In genomic region chr16:8658349-8658748, GRCm38 (mm10) we compare ENCODE assay signal across 25 mouse cellular contexts. TPM values are rescaled to one million over a fixed set of nuclear protein-coding genes. Genes with fewer than 3 reads are reported as not detected.
"Had no signal": no experiment of that assay in that cellular context is flagged by ENCODE, and none has a peak within 500 bp of the region (broad histone marks: within the 10 kb centered on the region; RNA-seq: fewer than 3 reads in every experiment).

No protein-coding gene starts in this region.

- H3K4me1 ChIP-seq: kidney, embryonic 15.5 days; limb, embryonic 10.5 days; midbrain, embryonic 10.5 days had no signal

- H3K9ac ChIP-seq: kidney, embryonic 15.5 days; limb, embryonic 13.5 days; liver, embryonic 12.5 days; liver, embryonic 15.5 days; midbrain, embryonic 13.5 days had no signal

- DNase-seq: lung, adult 2 months; lung, postnatal 36 days; thymus, adult 2 months; thymus, postnatal 14 days; thymus, postnatal 4 days had no signal

- H3K27me3 ChIP-seq: kidney, embryonic 15.5 days; limb, embryonic 13.5 days; liver, embryonic 12.5 days; liver, embryonic 15.5 days; megakaryocyte, embryonic 14.5 days; midbrain, embryonic 13.5 days had no signal

- H3K4me2 ChIP-seq: kidney, embryonic 15.5 days; limb, embryonic 13.5 days; liver, embryonic 12.5 days; liver, embryonic 15.5 days; midbrain, embryonic 13.5 days had no signal

- H3K27ac ChIP-seq: kidney, embryonic 15.5 days; limb, embryonic 10.5 days; limb, embryonic 13.5 days; liver, embryonic 12.5 days; liver, embryonic 15.5 days; midbrain, embryonic 10.5 days; midbrain, embryonic 13.5 days had no signal

- H3K9me3 ChIP-seq: kidney, embryonic 15.5 days; limb, embryonic 10.5 days; limb, embryonic 13.5 days; liver, embryonic 12.5 days; liver, embryonic 15.5 days; megakaryocyte, embryonic 14.5 days; midbrain, embryonic 10.5 days; midbrain, embryonic 13.5 days had no signal

- H3K4me3 ChIP-seq: kidney, embryonic 15.5 days; limb, embryonic 10.5 days; limb, embryonic 13.5 days; liver, embryonic 12.5 days; liver, embryonic 15.5 days; megakaryocyte, embryonic 14.5 days; midbrain, embryonic 10.5 days; midbrain, embryonic 13.5 days had no signal

RNA-seq across cellular contexts. Expression of gene Gm5767, which starts 22.2 kb away (rescaled TPM):
- total RNA-seq: layer of hippocampus, adult 18-20 months; layer of hippocampus, postnatal 14 days; left cerebral cortex, adult 18-20 months; left cerebral cortex, postnatal 25 days; monocyte, adult 5-6 weeks had no signal
- polyA plus RNA-seq: kidney, embryonic 15.5 days; limb, embryonic 10.5 days; limb, embryonic 13.5 days; liver, embryonic 12.5 days; liver, embryonic 15.5 days; lung, adult 2 months; lung, postnatal 0 days; midbrain, embryonic 10.5 days; midbrain, embryonic 13.5 days; midbrain, embryonic 16.5 days; neural tube, embryonic 11.5 days; neural tube, embryonic 14.5 days; small intestine, adult 2 months; spleen, adult 2 months; stomach, embryonic 16.5 days had no signal
